Mouse (Mus musculus) midbrain, embryonic 16.5 days (tissue): ENCODE results near the gene Wdr64. TPM values are rescaled to one million over a fixed set of nuclear protein-coding genes. Genes with fewer than 3 reads are reported as not detected.

Source experiments
- ATAC-seq: fragments of 200-750 bp; cut with Nextera tagmentation; 2 replicates; pipeline ENCODE4 v1.8.0; 2017; ENCODE audit warnings: moderate TSS enrichment
- H3K27ac ChIP-seq: fragments of 300-500 bp; sonication (generic); 2 replicates; pipeline ENCODE4 v1.5.1; 2014; ENCODE audit warnings: mild to moderate bottlenecking, low read length, mixed read lengths
- H3K27me3 ChIP-seq: fragments of 300-500 bp; sonication (generic); 2 replicates; pipeline ENCODE4 v1.6.1; 2014; ENCODE audit warnings: low read depth, low read length, mixed read lengths; ENCODE audit not compliant: control insufficient read depth, insufficient read depth
- H3K36me3 ChIP-seq: fragments of 300-500 bp; sonication (generic); 2 replicates; pipeline ENCODE4 v1.6.1; 2014; ENCODE audit warnings: mild to moderate bottlenecking, low read length, moderate library complexity, mixed read lengths; ENCODE audit not compliant: control insufficient read depth, insufficient read depth
- H3K4me1 ChIP-seq: fragments of 300-500 bp; sonication (generic); 2 replicates; pipeline ENCODE4 v1.6.1; 2014; ENCODE audit warnings: mild to moderate bottlenecking, low read length, mixed read lengths; ENCODE audit not compliant: control insufficient read depth, insufficient read depth
- H3K4me2 ChIP-seq: fragments of 300-500 bp; sonication (generic); 2 replicates; pipeline ENCODE4 v1.6.1; 2014; ENCODE audit warnings: mild to moderate bottlenecking, low read length, mixed read lengths
- H3K4me3 ChIP-seq: fragments of 300-500 bp; sonication (generic); 2 replicates; pipeline ENCODE4 v1.5.1; 2014; ENCODE audit warnings: low read depth, mild to moderate bottlenecking, low read length, moderate library complexity, mixed read lengths
- H3K9ac ChIP-seq: fragments of 300-500 bp; sonication (generic); 2 replicates; pipeline ENCODE4 v1.6.1; 2014; ENCODE audit warnings: low read depth, low read length, mixed read lengths
- H3K9me3 ChIP-seq: fragments of 300-500 bp; sonication (generic); replicated peaks from 2 replicates; pipeline ENCODE4 v1.6.1; 2014; ENCODE audit warnings: mild to moderate bottlenecking, low read length, mixed read lengths; ENCODE audit not compliant: control insufficient read depth, poor library complexity, severe bottlenecking
- WGBS: fragments of 180-500 bp; shearing (Covaris S2); extraction: QIAGEN DNeasy Blood & Tissue Kit; methylation state at CpG from one replicate; pipeline ENCODE4 v1.1.7; 2014; 5-methylcytosine and 5-hydroxymethylcytosine counted together
- polyA plus RNA-seq: library from polyadenylated mRNA; unstranded; fragments of >200 nt; fragmentation: Nextera tagmentation; extraction: Ambion mirVana; gene quantifications from 2 replicates; pipeline ENCODE4 v1.2.1, GENCODE M21; 2015

The Wdr64 gene
- polyA plus RNA-seq: not detected in 2 replicates

GRCm38 (mm10) chr1:175698293-175698692 lies at the start of gene Wdr64:
Wdr64 (plus strand) TSS chr1:175698593.
- no peaks in the 10 kb centered on the region for H3K9me3 ChIP-seq
- H3K4me1 ChIP-seq: no peaks in the 10 kb centered on the region
- no peaks in the 10 kb centered on the region for H3K27me3 ChIP-seq
- H3K27ac ChIP-seq: no peak within 1 kb of the TSS
- no peaks in the 10 kb centered on the region for H3K36me3 ChIP-seq
- no peak within 1 kb of the TSS for H3K4me3 ChIP-seq
- no peak within 1 kb of the TSS for H3K9ac ChIP-seq
- 92% methylated on average over 1 of the region's 1 CpGs for WGBS
- no peak within 1 kb of the TSS for H3K4me2 ChIP-seq
- no peak for ATAC-seq

GRCm38 (mm10) chr1:175648615-175649014 lies 49.8 kb upstream of the Wdr64 start:
- no peak for ATAC-seq
- H3K27me3 ChIP-seq: no peaks in the 10 kb centered on the region
- WGBS: 93% methylated on average over 4 of the region's 4 CpGs

GRCm38 (mm10) chr1:175659900-175660299 lies 38.5 kb upstream of the Wdr64 start:
- no peaks in the 10 kb centered on the region for H3K27me3 ChIP-seq
- no peak overlapping the region for H3K4me3 ChIP-seq
- no peak overlapping the region for H3K4me2 ChIP-seq
- H3K36me3 ChIP-seq: 0 out of 2 replicates have a peak, but pooled peaks cover 2% of the 10 kb centered on the region
- 96% methylated on average over 4 of the region's 4 CpGs for WGBS
- no peak overlapping the region for H3K27ac ChIP-seq
- H3K9me3 ChIP-seq: no peaks in the 10 kb centered on the region
- ATAC-seq: no peak
- no peaks in the 10 kb centered on the region for H3K4me1 ChIP-seq
- H3K9ac ChIP-seq: no peak overlapping the region

More at GRCm38 (mm10) chr1:175648615-175649014, 49.8 kb upstream of the Wdr64 start:
- Histone ChIP-seq H3K4me3 (no peak overlapping the region), H3K4me2 (no peak overlapping the region), H3K4me1 (no peaks in the 10 kb centered on the region), H3K36me3 (no peaks in the 10 kb centered on the region), H3K9me3 (no peaks in the 10 kb centered on the region), H3K9ac (no peak overlapping the region), H3K27ac (no peak overlapping the region)

GRCm38 (mm10) chr1:175668666-175669405 lies 29.6 kb upstream of the Wdr64 start:
- WGBS: 82% methylated on average over 5 of the region's 5 CpGs

GRCm38 (mm10) chr1:175669456-175669855 lies 28.9 kb upstream of the Wdr64 start:
- no peaks in the 10 kb centered on the region for H3K4me1 ChIP-seq
- WGBS: 91% methylated on average over 3 of the region's 3 CpGs
- no peaks in the 10 kb centered on the region for H3K27me3 ChIP-seq
- H3K4me3 ChIP-seq: no peak overlapping the region
- no peaks in the 10 kb centered on the region for H3K9me3 ChIP-seq
- H3K4me2 ChIP-seq: no peak overlapping the region
- H3K36me3 ChIP-seq: no peaks in the 10 kb centered on the region
- no peak for ATAC-seq
- H3K9ac ChIP-seq: no peak overlapping the region
- no peak overlapping the region for H3K27ac ChIP-seq

More at GRCm38 (mm10) chr1:175668666-175669405, 29.6 kb upstream of the Wdr64 start:
- H3K9me3 ChIP-seq: no peaks in the 10 kb centered on the region
- H3K4me1 ChIP-seq: no peaks in the 10 kb centered on the region
- no peak overlapping the region for H3K4me3 ChIP-seq
- ATAC-seq: peak; percentile 67
- H3K27me3 ChIP-seq: no peaks in the 10 kb centered on the region
- H3K9ac ChIP-seq: no peak overlapping the region
- H3K36me3 ChIP-seq: no peaks in the 10 kb centered on the region
- no peak overlapping the region for H3K4me2 ChIP-seq
- H3K27ac ChIP-seq: no peak overlapping the region

- no peak for ATAC-seq
- Histone ChIP-seq H3K4me3 (no peak overlapping the region), H3K27me3 (no peaks in the 10 kb centered on the region), H3K4me1 (no peaks in the 10 kb centered on the region), H3K9ac (no peak overlapping the region), H3K27ac (no peak overlapping the region), H3K4me2 (no peak overlapping the region), H3K36me3 (no peaks in the 10 kb centered on the region), H3K9me3 (no peaks in the 10 kb centered on the region)
- 64% methylated on average over 7 of the region's 7 CpGs for WGBS
Measured at GRCm38 (mm10) chr1:175670042-175670441, 28.4 kb upstream of the Wdr64 start.

- H3K27ac ChIP-seq: no peak overlapping the region
- H3K9me3 ChIP-seq: no peaks in the 10 kb centered on the region
- no peaks in the 10 kb centered on the region for H3K36me3 ChIP-seq
- no peak overlapping the region for H3K4me2 ChIP-seq
- 28% methylated on average over 1 of the region's 1 CpGs for WGBS
- H3K4me3 ChIP-seq: no peak overlapping the region
- H3K27me3 ChIP-seq: no peaks in the 10 kb centered on the region
- H3K9ac ChIP-seq: no peak overlapping the region
- no peak for ATAC-seq
- no peaks in the 10 kb centered on the region for H3K4me1 ChIP-seq
Measured at GRCm38 (mm10) chr1:175671626-175672025, 26.8 kb upstream of the Wdr64 start.

GRCm38 (mm10) chr1:175673563-175674325 lies 24.6 kb upstream of the Wdr64 start:
- Histone ChIP-seq H3K4me2 (no peak overlapping the region), H3K27ac (no peak overlapping the region), H3K9ac (no peak overlapping the region), H3K4me3 (no peak overlapping the region), H3K36me3 (no peaks in the 10 kb centered on the region), H3K4me1 (no peaks in the 10 kb centered on the region), H3K9me3 (no peaks in the 10 kb centered on the region), H3K27me3 (no peaks in the 10 kb centered on the region)
- 88% methylated on average over 7 of the region's 7 CpGs for WGBS
- no peak for ATAC-seq

- no peak for ATAC-seq
- 84% methylated on average over 6 of the region's 6 CpGs for WGBS
- no peaks in the 10 kb centered on the region for H3K27me3 ChIP-seq
- no peak overlapping the region for H3K9ac ChIP-seq
- H3K27ac ChIP-seq: no peak overlapping the region
- no peaks in the 10 kb centered on the region for H3K4me1 ChIP-seq
- no peak overlapping the region for H3K4me3 ChIP-seq
- H3K4me2 ChIP-seq: no peak overlapping the region
- H3K36me3 ChIP-seq: no peaks in the 10 kb centered on the region
- no peaks in the 10 kb centered on the region for H3K9me3 ChIP-seq
Measured at GRCm38 (mm10) chr1:175675116-175675515, 23.3 kb upstream of the Wdr64 start.
